Mouse (Mus musculus) limb, embryonic 10.5 days (tissue): ENCODE measurements around the gene Il17rd. TPM values are rescaled to one million over a fixed set of nuclear protein-coding genes. Genes with fewer than 3 reads are reported as not detected.

ENCODE experiments used
- DNase-seq: peaks from one replicate; pipeline ENCODE4 v3.0.0-alpha.2; 2017; ENCODE audit warnings: low spot score
- H3K27ac ChIP-seq: fragments of 300-500 bp; sonication (generic); 2 replicates; pipeline ENCODE4 v1.5.1; 2016; ENCODE audit warnings: mild to moderate bottlenecking
- H3K27me3 ChIP-seq: fragments of 300-500 bp; sonication (generic); 2 replicates; pipeline ENCODE4 v1.6.1; 2016; ENCODE audit warnings: low read depth, mild to moderate bottlenecking; ENCODE audit not compliant: poor library complexity, severe bottlenecking
- H3K36me3 ChIP-seq: fragments of 300-500 bp; sonication (generic); 2 replicates; pipeline ENCODE4 v1.6.1; 2016; ENCODE audit warnings: mild to moderate bottlenecking, moderate library complexity
- H3K4me1 ChIP-seq: fragments of 300-500 bp; sonication (generic); 2 replicates; pipeline ENCODE4 v1.6.1; 2016
- H3K4me3 ChIP-seq: fragments of 300-500 bp; sonication (generic); 2 replicates; pipeline ENCODE4 v1.5.1; 2016; ENCODE audit warnings: mild to moderate bottlenecking, moderate library complexity
- H3K9me3 ChIP-seq: fragments of 300-500 bp; sonication (generic); replicated peaks from 2 replicates; pipeline ENCODE4 v1.6.1; 2016; ENCODE audit warnings: mild to moderate bottlenecking
- WGBS: fragments of 180-500 bp; shearing (Covaris S2); methylation state at CpG from one replicate; pipeline ENCODE4 v1.1.7; 2016; 5-methylcytosine and 5-hydroxymethylcytosine counted together
- polyA plus RNA-seq: library from polyadenylated mRNA; unstranded; fragments of >200 nt; fragmentation: Nextera tagmentation; extraction: Ambion mirVana; gene quantifications from 2 replicates; pipeline ENCODE4 v1.2.1, GENCODE M21; 2016

Il17rd gene
- polyA plus RNA-seq, 1 experiment from 2014 or later: 17.4 TPM

- H3K9me3 ChIP-seq: no peaks in the 10 kb centered on the region
- 81% methylated on average over 4 of the region's 4 CpGs for WGBS
- DNase-seq: no peak
Measured at GRCm38 (mm10) chr14:27024664-27025063, 14.1 kb upstream of the Il17rd start.

GRCm38 (mm10) chr14:27029771-27030173 lies 9.0 kb upstream of the Il17rd start:
- 4% methylated on average over 15 of the region's 15 CpGs for WGBS
- peak overlapping the region; percentile 51; the same call in 1 of the 2 replicates for H3K27ac ChIP-seq
- no peaks in the 10 kb centered on the region for H3K36me3 ChIP-seq
- peaks cover 10% of the 10 kb centered on the region; the same call in 1 of the 2 replicates for H3K4me1 ChIP-seq
- no peak overlapping the region for H3K4me3 ChIP-seq
- no peaks in the 10 kb centered on the region for H3K9me3 ChIP-seq
- peak; percentile 60 for DNase-seq
- H3K27me3 ChIP-seq: no peaks in the 10 kb centered on the region

More at GRCm38 (mm10) chr14:27024664-27025063, 14.1 kb upstream of the Il17rd start:
- Histone ChIP-seq H3K27me3 (no peaks in the 10 kb centered on the region), H3K4me3 (no peak overlapping the region), H3K4me1 (peaks cover 6% of the 10 kb centered on the region), H3K36me3 (no peaks in the 10 kb centered on the region), H3K27ac (no peak overlapping the region)

DNA sequence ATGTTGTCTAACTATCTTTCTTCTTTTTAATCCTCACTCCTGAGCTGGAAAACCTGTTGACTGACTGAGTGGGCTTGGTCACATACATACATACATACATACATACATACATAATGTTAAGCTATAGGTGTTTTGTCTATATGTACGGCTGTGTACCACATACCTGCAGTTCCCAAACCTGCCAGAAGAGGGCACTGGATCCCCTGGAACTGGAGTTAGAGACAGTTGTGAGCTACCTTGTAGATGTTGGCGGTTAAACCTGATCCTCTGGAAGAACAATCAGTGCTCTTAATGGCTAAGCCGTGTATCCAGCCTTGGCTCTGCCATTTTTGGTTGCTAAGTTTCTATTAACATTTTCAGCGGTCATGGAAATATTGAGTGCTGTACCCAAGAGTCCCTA lies 7.6 kb upstream of the Il17rd start:
- H3K27ac ChIP-seq: no peak overlapping the region
- peak; percentile 90 for DNase-seq
- no peaks in the 10 kb centered on the region for H3K27me3 ChIP-seq
- WGBS: 9% methylated on average over 4 of the region's 4 CpGs
- no peaks in the 10 kb centered on the region for H3K9me3 ChIP-seq
- no peaks in the 10 kb centered on the region for H3K36me3 ChIP-seq
- no peak overlapping the region for H3K4me3 ChIP-seq
- H3K4me1 ChIP-seq: peaks cover 10% of the 10 kb centered on the region; the same call in 1 of the 2 replicates

DNA sequence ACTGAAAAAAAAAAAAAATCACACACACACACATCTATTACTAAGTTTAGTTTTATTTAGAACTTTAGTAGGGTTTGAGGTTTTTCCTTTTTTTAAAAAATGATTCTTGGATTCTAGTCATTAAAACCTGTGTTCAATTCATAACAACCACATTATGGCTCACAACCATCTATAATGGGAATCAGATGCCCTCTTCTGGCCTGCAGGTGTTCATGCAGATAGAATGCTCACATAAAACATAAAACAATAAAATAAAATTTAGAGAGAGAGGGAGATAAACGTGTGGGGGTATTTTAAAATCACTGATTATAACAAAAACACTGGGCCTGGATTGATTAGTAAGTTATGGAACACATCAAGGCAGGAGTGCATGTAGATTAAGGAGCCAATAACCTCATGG lies 1.2 kb upstream of the Il17rd start:
- H3K9me3 ChIP-seq: no peaks in the 10 kb centered on the region
- peaks cover 40% of the 10 kb centered on the region for H3K4me1 ChIP-seq
- H3K27me3 ChIP-seq: no peaks in the 10 kb centered on the region
- H3K4me3 ChIP-seq: no peak overlapping the region
- WGBS: 70% methylated on average over 1 of the region's 1 CpGs
- H3K27ac ChIP-seq: 0 out of 2 replicates have a peak overlapping the region, but pooled peaks have one; percentile 36
- no peaks in the 10 kb centered on the region for H3K36me3 ChIP-seq
- DNase-seq: no peak

- under 1% methylated on average over 59 of the region's 59 CpGs for WGBS
- Histone ChIP-seq H3K9me3 (no peaks in the 10 kb centered on the region), H3K36me3 (no peaks in the 10 kb centered on the region), H3K4me3 (peak overlapping the region; percentile 84), H3K27me3 (no peaks in the 10 kb centered on the region), H3K27ac (peak overlapping the region; percentile 98), H3K4me1 (peaks cover 56% of the 10 kb centered on the region)
- DNase-seq: peak; percentile 86
Measured at GRCm38 (mm10) chr14:27039281-27040248, 824 bp downstream of the Il17rd start.

GRCm38 (mm10) chr14:27040451-27040850 lies 1.7 kb downstream of the Il17rd start:
- Histone ChIP-seq H3K9me3 (no peaks in the 10 kb centered on the region), H3K4me3 (peak overlapping the region; percentile 84), H3K27ac (peak overlapping the region; percentile 98), H3K36me3 (no peaks in the 10 kb centered on the region), H3K27me3 (no peaks in the 10 kb centered on the region), H3K4me1 (peaks cover 63% of the 10 kb centered on the region)
- no peak for DNase-seq
- WGBS: 2% methylated on average over 12 of the region's 12 CpGs

DNA sequence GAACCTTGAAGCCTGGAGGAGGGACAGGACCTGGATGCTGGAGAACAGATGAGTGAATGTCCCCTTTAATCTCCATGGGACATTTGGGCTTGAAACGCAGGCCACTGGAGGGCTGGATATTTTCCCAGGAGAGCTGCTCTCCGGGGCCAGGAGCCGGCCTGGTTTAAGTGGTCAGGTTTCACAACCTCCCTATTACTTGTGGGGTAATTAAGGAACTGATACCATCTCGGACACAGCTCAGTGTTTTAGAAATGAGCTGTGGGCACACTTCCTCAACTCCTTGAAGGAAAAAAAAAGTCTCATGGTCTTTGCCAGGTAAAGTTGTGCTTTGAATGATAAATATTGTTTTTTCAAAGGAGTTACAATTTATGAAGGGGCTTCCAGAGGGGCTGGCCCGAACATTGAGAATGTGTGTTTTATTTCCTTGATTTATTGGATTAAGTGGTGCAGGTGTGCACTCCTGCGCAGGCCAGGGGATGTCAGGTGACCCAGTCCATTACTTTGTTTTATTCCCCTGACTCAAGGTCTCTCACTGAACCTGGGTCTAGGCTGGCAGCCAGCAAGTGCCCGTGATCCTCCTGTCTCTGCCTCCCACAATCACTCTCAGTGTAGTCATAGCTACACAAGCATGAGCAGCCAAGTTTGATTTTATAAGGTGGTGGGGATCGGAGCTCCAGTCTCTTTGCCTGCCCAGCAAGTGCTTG lies 3.7 kb downstream of the Il17rd start:
- Histone ChIP-seq H3K4me1 (peaks cover 80% of the 10 kb centered on the region), H3K27me3 (no peaks in the 10 kb centered on the region), H3K36me3 (peaks cover 1% of the 10 kb centered on the region; the same call in 1 of the 2 replicates), H3K4me3 (peak overlapping the region; percentile 84), H3K27ac (peak overlapping the region; percentile 98), H3K9me3 (no peaks in the 10 kb centered on the region)
- no peak for DNase-seq
- 17% methylated on average over 8 of the region's 8 CpGs for WGBS

DNA sequence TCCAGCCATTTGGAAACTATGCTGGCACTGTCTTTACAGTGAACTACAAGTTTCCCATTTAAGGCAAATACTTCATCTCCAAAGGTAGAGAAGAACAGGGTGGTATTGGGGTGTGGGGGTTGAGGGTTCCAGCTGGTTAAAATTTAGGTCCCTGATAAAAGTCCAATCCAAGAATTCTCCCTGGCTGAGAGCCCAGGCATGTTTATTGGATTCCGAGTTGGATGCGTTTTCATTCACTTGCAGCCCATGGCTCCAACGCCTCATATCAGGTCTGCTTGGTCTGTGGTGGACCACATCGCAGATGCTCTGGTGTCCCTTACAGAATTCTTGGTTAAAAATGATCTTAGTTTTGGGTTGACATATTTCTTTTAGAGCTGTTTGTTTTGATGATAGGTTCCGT lies 4.7 kb downstream of the Il17rd start:
- H3K4me3 ChIP-seq: peak overlapping the region; percentile 84
- no peak for DNase-seq
- peak overlapping the region; percentile 80 for H3K27ac ChIP-seq
- peaks cover 7% of the 10 kb centered on the region for H3K36me3 ChIP-seq
- no peaks in the 10 kb centered on the region for H3K9me3 ChIP-seq
- H3K4me1 ChIP-seq: peaks cover 85% of the 10 kb centered on the region
- WGBS: 66% methylated on average over 5 of the region's 5 CpGs
- H3K27me3 ChIP-seq: no peaks in the 10 kb centered on the region

- DNase-seq: no peak
- peaks cover 10% of the 10 kb centered on the region for H3K36me3 ChIP-seq
- H3K9me3 ChIP-seq: no peaks in the 10 kb centered on the region
- peak overlapping the region; percentile 84 for H3K4me3 ChIP-seq
- H3K4me1 ChIP-seq: peaks cover 91% of the 10 kb centered on the region
- WGBS: 2% methylated on average over 11 of the region's 11 CpGs
- no peaks in the 10 kb centered on the region for H3K27me3 ChIP-seq
- peak overlapping the region; percentile 80 for H3K27ac ChIP-seq
Measured at GRCm38 (mm10) chr14:27044221-27044966, 5.7 kb downstream of the Il17rd start.

GRCm38 (mm10) chr14:27044967-27045361 lies 6.2 kb downstream of the Il17rd start:
- peaks cover 10% of the 10 kb centered on the region for H3K36me3 ChIP-seq
- peaks cover 96% of the 10 kb centered on the region for H3K4me1 ChIP-seq
- H3K4me3 ChIP-seq: peak overlapping the region; percentile 84
- 0% methylated on average over 2 of the region's 2 CpGs for WGBS
- H3K9me3 ChIP-seq: no peaks in the 10 kb centered on the region
- H3K27me3 ChIP-seq: no peaks in the 10 kb centered on the region
- peak overlapping the region; percentile 80 for H3K27ac ChIP-seq
- no peak for DNase-seq

GRCm38 (mm10) chr14:27048231-27048956 lies 9.7 kb downstream of the Il17rd start:
- H3K9me3 ChIP-seq: no peaks in the 10 kb centered on the region
- H3K27me3 ChIP-seq: no peaks in the 10 kb centered on the region
- H3K36me3 ChIP-seq: peaks cover 15% of the 10 kb centered on the region
- no peak for DNase-seq
- peaks cover 99% of the 10 kb centered on the region for H3K4me1 ChIP-seq
- WGBS: 60% methylated on average over 8 of the region's 8 CpGs
- H3K27ac ChIP-seq: peak overlapping the region; percentile 64
- H3K4me3 ChIP-seq: no peak overlapping the region

GRCm38 (mm10) chr14:27050043-27050442 lies 11.3 kb downstream of the Il17rd start:
- DNase-seq: no peak
- no peaks in the 10 kb centered on the region for H3K27me3 ChIP-seq
- no peaks in the 10 kb centered on the region for H3K9me3 ChIP-seq
- H3K4me3 ChIP-seq: peak overlapping the region; percentile 29; the same call in 1 of the 2 replicates
- peak overlapping the region; percentile 87 for H3K27ac ChIP-seq
- peaks cover 29% of the 10 kb centered on the region for H3K36me3 ChIP-seq
- peaks cover 89% of the 10 kb centered on the region for H3K4me1 ChIP-seq
- WGBS: 25% methylated on average over 9 of the region's 9 CpGs
